Mouse (Mus musculus): Measurements from ENCODE around the gene Psmc4.
A peak's percentile ranks its signal among the peaks of the same experiment; 100 is the strongest.

The Psmc4 gene

DNA sequence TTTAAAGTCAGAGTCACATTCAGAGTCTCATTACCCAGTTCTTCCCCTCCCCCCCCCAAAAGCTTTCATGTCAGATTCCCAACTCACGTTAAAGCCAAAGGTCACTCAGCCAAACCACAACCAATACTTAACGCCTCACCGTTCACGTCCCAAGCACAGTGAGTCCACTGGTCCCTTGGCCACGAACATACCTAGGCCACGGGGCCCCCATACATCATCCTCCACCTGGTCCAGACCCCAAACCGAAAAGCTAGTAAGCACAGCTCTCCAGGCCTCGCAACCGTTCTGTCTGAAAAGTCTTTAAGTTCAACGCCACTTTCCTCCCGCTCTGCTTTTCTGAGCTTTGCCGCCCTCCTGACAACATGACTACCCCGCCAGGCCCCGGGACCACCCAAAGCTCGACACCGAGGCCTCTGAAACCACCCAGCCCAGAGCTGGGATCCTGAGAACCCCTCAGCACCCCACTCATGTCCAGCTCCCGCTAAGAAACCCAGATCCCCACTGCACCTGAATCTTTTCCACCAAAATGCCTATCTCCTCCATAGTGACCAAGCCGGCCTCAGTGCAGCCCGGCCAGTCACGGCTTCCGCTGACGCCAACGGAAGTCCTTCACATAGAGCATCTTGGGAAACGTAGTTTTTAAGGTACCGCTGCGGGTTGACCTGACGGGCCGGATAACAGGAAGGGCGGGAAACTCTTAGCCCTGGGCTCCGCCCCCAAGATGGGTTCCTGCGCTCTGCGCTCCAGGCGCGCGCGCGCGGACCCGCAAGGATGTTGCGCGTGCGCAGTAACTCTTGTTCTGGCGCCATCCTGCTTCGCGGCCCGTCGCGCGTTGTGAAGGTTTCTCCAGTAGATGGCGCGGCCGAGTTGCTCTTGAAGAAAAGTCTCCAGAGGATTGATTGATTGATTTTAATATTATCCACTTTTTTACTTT is at the start of gene Psmc4:
TSS of gene Psmc4 (minus strand) at position 626 of the 934 bp plus-strand sequence.
- DNase-seq (ENCODE audit: low read depth): peak; percentile 99

DNA sequence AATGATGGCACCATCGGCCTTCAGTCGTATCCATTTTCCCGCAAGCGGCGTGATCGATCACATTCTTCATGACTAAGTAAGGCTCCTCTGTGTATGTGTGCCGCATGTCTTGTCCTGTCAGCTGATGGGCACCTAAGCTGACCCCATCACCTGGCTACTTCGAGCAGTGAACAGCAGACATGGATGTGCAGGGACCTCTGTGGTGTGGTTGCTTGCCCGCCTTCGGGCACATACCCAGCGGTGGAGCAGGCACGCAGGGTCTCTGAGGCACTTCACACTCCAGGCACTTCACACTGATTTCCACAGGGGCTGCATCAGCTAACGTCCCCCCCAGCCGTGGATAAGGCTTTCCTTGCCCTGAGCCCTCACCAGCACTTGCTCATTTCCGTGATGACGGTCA is 49.2 kb upstream of the Psmc4 start:
- DNase-seq (ENCODE audit: low read depth): no peak

DNA sequence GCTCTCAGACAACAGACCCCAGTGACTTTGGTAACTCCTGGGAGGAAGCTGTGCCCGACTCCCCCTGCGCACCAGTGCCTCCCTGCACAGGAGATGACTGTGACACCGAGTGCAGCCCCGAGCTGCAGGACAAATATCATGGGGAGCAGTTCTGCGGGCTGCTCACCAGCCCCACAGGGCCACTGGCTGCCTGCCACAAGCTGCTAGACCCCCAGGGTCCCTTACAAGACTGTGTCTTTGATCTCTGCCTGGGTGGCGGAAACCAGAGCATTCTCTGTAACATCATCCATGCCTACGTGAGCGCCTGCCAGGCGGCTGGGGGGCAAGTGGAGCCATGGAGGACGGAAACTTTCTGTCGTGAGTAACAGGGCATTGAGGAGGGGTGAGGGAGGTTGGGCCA is 43.6 kb upstream of the Psmc4 start:
- DNase-seq (ENCODE audit: low read depth): no peak

DNA sequence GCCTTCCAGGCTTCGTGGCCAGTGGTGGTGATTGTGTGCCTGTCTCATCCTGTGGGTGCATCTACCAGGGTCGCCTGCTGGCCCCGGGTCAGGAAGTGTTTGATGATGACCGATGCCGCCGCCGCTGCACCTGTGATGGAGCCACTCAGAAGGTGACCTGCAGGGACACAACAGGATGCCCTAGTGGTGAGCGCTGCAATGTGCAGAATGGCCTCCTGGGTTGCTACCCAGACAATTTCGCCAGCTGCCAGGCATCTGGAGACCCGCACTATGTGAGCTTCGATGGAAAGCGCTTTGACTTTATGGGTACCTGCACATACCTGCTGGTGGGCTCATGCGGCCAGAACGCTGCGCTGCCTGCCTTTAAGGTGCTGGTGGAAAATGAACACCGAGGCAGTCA is 36.3 kb upstream of the Psmc4 start:
- no peak for DNase-seq (ENCODE audit: low read depth)

DNA sequence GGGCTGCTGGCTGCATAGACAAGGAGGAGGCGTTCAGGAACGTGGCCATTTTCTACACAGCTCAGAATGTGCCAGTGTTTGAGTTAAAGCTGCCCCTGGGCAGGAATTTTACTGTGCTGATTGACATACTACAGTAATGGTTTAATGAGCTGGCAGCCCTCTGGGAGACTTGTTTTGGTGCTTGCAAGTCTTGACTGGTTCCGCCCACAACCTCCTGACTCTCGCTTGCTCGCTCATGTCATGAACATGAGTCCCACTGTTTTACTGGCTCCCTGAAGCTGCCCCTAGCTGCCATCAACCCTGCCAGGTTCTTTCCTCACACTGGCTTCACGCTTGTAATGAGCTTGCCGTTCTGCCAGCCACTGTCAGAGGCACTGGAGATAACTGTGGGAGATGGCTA is 34.3 kb upstream of the Psmc4 start:
- no peak for DNase-seq (ENCODE audit: low read depth)

DNA sequence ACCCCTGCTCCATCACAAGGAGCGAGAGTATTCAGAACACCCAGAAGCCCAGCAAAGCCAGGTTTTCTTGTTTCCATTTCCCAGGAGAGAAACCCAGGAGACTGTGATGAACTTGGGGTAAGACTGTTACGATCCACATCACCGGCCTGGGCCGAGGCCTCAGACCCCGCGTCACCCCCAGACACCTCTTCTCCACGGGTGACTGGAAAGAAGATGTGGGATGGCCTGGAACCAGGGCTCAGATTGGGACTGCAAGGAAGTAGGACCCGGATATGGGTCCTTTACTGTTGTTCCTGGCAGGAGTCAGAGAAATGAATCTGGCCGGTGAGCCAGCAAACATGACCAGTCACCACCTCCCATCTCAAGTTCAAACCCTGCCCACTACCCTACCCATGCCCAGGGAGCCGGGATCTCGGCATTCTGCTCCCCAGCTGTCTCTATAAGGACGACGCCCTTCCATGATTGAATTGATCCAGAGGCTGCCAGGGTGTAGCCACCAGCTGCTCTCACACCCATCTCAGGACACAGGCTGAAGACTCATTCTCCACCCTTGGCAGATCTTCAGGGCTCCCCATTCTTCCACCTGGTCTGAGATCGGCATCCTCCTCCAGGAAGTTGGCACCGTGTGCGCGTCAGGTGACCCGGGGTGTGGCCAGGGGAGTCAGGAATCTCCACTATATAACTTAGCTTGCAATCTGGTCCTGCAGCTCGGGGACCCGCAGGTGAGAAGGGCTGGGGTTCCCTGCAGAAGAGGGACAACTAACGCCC is 20.8 kb upstream of the Psmc4 start, which contains the start of gene Fcgbp:
TSS of gene Fcgbp (plus strand) at position 706 of the 768 bp plus-strand sequence.
- no peak for DNase-seq (ENCODE audit: low read depth)

DNA sequence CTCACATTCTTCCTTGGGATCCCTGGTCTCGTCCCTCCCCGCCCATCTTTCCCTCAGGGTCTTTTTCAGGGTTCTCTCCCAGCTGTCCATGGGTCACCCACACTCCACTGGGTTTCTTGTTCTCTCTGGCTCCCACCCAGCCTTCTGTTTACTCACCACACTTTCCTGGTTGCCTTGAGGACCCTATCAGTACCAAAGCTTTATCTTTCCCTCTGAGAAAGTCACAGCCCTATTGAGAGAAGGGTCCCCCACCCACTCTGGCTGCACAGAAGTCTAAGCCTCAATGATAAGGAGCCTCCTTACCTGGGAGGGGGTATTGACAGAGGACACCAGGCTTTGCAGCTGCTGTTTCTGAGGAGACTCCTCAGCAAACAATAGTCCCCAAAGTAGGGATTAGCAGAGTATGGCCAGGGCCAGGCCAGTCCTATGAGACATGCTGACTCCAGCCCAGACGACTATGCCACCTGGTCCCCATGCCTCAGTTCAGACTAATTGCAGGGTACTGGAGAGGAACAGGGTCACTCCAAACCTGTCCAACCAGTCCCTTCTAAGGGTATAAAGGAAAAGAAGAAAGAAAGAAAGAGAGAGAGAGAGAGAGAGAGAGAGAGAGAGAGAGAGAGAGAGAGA is 19.8 kb upstream of the Psmc4 start:
- no peak for DNase-seq (ENCODE audit: low read depth)

DNA sequence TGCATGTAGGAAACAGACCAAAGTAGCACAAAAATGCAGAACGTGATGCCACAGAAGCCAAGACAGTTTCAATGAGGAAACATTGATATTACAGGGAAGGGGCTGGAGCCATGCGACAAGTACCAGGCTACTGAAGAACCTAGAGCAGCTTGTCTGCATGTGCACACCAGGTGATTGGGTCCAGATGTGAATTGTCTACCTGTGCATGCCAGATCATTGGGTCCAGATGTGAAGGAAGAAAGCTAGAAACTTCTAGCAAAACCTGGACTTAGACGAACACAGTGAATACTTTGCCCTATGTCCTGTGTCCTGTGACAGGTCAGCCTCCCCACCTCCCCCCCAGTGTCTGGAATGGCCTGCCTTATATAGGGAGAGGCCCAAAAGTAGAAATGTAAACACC is 18.8 kb upstream of the Psmc4 start:
- no peak for DNase-seq (ENCODE audit: low read depth)

DNA sequence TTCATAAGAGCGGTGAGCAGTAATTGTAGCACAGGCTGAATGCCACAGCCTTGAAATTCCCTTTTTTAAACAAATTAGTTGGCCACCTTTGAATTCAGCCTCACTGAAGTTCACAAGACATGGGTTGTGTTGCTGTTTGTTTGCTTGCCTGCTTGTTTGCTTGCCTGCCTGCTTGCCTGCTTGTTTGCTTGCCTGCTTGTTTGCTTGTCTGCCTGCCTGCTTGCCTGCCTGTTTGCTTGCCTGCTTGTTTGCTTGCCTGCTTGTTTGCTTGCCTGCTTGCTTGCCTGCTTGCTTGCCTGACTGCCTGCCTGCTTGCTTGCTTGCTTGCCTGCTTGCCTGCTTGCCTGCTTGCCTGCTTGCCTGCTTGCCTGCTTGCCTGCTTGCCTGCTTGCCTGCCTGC is 10.1 kb upstream of the Psmc4 start:
- no peak for DNase-seq (ENCODE audit: low read depth)

DNA sequence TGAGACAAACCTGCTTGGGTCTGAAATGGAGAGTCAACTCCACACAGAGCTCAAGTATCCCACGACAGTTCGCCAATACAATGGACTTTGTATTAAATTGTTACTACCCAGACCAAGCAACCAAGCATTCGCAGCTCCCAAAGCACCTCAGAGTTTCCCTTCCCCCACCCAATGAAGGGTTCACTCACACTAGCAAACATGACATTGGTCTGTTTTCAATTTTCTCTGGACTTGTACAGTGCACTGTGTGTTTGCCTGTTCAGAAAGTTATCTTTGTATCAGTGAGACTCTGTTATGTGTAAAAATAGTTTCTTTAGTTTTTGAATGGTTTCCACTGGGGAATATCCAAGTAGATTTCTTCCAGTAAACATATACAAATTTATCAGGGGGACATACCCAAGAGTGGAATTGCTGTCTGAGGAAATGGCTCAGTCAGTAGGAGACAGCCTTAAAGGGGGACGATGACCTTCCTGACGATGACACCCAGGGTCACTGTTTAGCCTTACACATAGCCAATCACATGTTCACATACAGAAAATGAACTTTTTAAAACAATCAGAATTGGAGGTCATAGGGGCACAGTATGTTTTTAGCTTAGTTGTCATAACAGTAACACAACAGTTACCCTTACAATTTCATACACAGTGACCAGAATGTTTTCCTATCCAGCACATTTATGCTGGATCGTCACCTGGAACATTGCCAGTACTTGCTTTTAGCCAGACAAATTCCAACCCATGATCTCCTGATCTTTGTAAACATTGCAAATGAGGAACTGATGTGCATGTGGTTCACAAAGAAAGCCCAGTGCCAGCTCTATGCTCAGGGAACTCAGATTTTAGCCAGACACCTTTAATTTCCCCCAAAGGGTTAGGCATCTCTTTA is 3.4 kb upstream of the Psmc4 start:
- DNase-seq (ENCODE audit: low read depth): no peak

DNA sequence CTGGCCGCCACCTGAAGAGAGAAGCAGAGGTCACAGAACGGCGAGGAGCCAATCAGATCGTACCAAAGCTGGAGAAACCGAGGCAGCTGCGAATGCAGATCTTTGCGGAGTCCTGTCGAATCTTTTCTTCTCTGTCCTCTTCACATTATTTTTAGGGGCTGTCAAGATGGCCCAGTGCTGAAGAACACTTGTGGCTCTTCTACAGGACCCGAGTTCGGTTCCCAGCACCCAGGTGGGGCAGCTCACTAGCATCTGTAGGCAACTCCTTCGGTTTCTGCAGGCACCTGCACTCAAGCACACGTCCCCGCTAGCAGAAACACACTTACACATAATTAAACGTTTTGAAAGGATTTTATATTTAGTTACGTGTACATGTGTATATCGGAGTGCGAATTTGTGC is 683 bp upstream of the Psmc4 start:
- no peak for DNase-seq (ENCODE audit: low read depth)

DNA sequence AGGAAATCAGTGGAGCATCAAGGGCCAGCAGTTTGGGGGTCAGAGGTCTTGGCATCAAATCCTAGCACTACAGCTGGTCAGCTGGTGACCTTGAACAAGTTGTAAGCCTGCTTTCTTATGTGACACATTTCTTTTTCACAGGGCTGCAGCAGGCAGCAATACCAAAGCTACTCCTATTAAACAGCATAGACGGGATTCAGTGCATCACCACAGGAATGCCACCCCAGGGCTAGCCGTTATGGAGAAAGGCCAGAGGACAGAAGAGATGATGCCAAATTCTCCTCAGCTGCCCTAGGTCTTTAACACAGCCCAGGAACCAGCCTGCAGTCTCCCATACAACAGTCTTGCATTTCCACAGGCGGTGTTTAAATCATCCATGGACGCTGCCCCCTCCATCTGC is 5.4 kb downstream of the Psmc4 start:
- no peak for DNase-seq (ENCODE audit: low read depth)

DNA sequence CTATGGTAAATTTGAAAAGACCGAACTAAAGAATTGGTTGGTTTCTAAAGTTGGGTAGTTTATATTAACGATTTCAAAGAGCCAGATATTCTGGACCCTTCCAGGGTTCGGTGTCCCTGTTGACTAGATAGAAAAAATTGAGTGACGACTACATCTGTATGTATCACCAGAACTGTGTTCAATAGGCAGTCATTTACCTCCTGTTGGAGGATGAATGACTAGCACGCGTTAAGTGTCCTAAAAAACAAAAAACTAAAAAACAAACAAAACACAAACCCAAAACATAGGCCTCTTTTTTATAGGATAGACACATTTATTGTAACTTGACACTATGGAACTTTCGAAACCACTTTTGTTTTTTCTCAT is 35.5 kb downstream of the Psmc4 start:
- DNase-seq (ENCODE audit: low read depth): no peak

DNA sequence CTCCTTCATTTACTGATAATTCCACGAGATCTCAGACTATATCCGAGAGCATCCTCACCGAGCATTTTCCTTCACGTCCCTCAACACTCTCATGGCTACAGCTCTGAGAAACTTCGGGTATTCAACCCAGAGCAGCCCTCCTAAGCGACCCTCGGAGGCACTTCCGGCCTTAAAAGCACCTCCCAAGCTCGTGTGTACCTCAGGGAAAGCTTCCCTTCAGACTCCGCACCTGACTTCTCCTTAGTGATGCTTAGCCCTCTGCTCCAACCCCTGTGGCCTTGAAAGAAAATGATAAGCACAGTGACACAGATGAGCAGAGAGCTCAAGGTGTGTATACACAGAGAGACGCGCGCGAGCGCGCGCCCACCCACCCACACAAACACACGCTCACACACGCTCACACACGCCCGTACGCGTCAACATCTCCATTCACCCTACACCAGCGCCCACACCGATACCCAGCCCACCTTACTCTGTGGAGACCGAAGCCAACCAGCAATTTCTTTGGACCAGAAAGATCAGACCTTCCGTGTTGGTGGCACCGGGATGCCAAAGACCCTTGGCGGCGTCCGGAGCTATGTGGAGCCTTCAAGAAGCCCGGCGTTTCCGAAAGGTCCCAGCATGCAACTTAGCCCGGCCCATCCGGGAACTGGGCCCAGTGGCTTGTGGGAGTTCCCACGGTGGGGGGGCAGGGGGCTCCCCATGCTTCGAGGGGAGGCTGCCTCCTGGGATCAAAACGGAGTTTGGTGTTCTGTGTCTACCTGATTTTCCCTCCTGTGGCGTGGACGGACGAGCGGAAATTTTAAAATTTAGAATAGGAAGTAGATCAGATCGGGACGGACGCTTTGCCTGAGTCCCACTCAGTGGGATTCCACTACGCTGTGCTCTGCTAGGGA is 36.1 kb downstream of the Psmc4 start, which contains the start of gene Zfp850:
TSS of gene Zfp850 (minus strand) at position 567 of the 896 bp plus-strand sequence.
- peak; percentile 70 for DNase-seq (ENCODE audit: low read depth)

DNA sequence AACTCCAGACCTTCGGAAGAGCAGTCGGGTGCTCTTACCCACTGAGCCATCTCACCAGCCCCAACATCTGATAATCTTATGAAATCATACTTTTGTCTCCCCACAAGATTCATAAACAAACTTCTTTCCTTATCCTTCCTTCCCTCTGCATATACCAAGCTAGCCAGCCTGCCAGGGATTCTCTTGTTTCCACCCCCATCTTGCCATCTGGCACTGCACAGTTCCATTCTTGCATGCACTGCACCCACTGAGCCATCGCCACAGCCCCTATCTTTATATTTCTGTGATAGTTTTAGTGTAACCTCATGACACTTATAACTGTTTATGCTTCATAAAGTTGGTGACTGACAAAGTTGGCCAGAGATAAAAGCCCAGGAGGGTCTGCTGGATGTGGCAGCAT is 39.6 kb downstream of the Psmc4 start:
- no peak for DNase-seq (ENCODE audit: low read depth)
